Mouse (Mus musculus) heart, postnatal 0 days (tissue): Measurements from ENCODE around the gene Slc35c1.

Source experiments
- CTCF ChIP-seq: IDR thresholded peaks from 2 replicates; pipeline ENCODE4 v1.5.1; 2016; ENCODE audit warnings: antibody characterized with exemption, control low read depth, low read depth
- EP300 ChIP-seq: IDR thresholded peaks from 2 replicates; pipeline ENCODE4 v1.6.1; 2016; ENCODE audit warnings: antibody characterized with exemption, low read depth

GRCm38 (mm10) chr2:92499701-92500322 lies 39.5 kb upstream of the Slc35c1 start:
- TF ChIP-seq CTCF (no peak), EP300 (no peak)
